Comparison of ENCODE assay signal across 24 mouse cellular contexts in the genomic region with DNA sequence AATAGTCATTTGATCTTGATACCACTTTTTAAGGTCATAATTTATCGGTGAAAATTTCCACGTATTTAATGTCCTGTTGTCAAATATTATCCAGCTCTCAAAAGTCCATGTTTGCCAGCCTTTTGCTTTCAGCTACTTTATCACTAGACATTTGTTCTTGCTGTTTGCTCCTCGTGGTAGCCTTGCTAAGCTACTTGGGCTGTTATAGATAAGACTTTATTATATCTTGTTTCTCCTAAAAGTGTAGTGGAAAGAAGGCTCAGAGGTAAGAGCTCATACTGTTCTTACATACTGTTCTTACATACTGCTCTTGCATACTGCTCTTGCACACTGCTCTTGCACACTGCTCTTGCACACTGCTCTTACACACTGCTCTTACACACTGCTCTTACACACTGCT.
DNase-seq lines count a peak whose midpoint lies in the region; ATAC-seq and TF ChIP-seq lines count a peak whose summit lies in the region.
"Had no signal": no experiment of that assay in that cellular context is flagged by ENCODE, and none has a peak within 500 bp of the region (broad histone marks: within the 10 kb centered on the region; RNA-seq: fewer than 3 reads in every experiment).

No protein-coding gene starts in this region.

- H3K4me3 ChIP-seq in intestine, embryonic 15.5 days (replicated peaks) = no peak overlapping the region
- H3K4me3 ChIP-seq in intestine, embryonic 16.5 days (ENCODE audit: low read length) = no peak overlapping the region
- H3K4me3 ChIP-seq in stomach, embryonic 15.5 days (replicated peaks) = no peak overlapping the region
- no peak overlapping the region for H3K4me3 ChIP-seq in stomach, postnatal 0 days (ENCODE audit: low read depth, low read length)
- H3K4me3 ChIP-seq: embryonic facial prominence, embryonic 13.5 days; embryonic facial prominence, embryonic 15.5 days; erythroblast, embryonic 14.5 days; forebrain, embryonic 10.5 days; forebrain, embryonic 12.5 days had no signal

- H3K36me3 ChIP-seq in intestine, embryonic 15.5 days = no peaks in the 10 kb centered on the region
- H3K36me3 ChIP-seq in intestine, embryonic 16.5 days (ENCODE audit: control insufficient read depth, insufficient read depth, low read length) = no peaks in the 10 kb centered on the region
- no peaks in the 10 kb centered on the region for H3K36me3 ChIP-seq in stomach, embryonic 15.5 days
- H3K36me3 ChIP-seq in stomach, postnatal 0 days (ENCODE audit: control insufficient read depth, insufficient read depth, low read length) = no peaks in the 10 kb centered on the region
- H3K36me3 ChIP-seq: embryonic facial prominence, embryonic 13.5 days; embryonic facial prominence, embryonic 15.5 days; forebrain, embryonic 10.5 days; forebrain, embryonic 12.5 days had no signal

- no peaks in the 10 kb centered on the region for H3K27me3 ChIP-seq in intestine, embryonic 15.5 days (replicated peaks)
- H3K27me3 ChIP-seq in intestine, embryonic 16.5 days (replicated peaks; ENCODE audit: control insufficient read depth, insufficient read depth, low read length) = no peaks in the 10 kb centered on the region
- H3K27me3 ChIP-seq in stomach, embryonic 15.5 days (replicated peaks) = no peaks in the 10 kb centered on the region
- H3K27me3 ChIP-seq in stomach, postnatal 0 days (ENCODE audit: control insufficient read depth, insufficient read depth, low read length) = no peaks in the 10 kb centered on the region
- H3K27me3 ChIP-seq: embryonic facial prominence, embryonic 13.5 days; embryonic facial prominence, embryonic 15.5 days; forebrain, embryonic 12.5 days had no signal

- no peak for TF ChIP-seq CTCF in stomach, postnatal 0 days (IDR thresholded peaks at IDR 0.05; ENCODE audit: low read depth)

- ATAC-seq in intestine, embryonic 15.5 days = 0 out of 2 replicates have a peak, but pooled peaks have one; percentile 12
- 0 out of 2 replicates have a peak, but pooled peaks have one; percentile 40 for ATAC-seq in intestine, embryonic 16.5 days
- ATAC-seq in stomach, embryonic 15.5 days (ENCODE audit: insufficient read depth, low FRiP score, low read depth) = peak; percentile 78
- ATAC-seq in stomach, postnatal 0 days (ENCODE audit: low FRiP score, low TSS enrichment) = 0 out of 2 replicates have a peak, but pooled peaks have one; percentile 42
- ATAC-seq: activated CD4-positive, CD25-positive, alpha-beta regulatory T cell, adult 4 months; forebrain, embryonic 14.5 days; forebrain, embryonic 16.5 days had no signal

- H3K4me2 ChIP-seq in intestine, embryonic 15.5 days (replicated peaks) = no peak overlapping the region
- no peak overlapping the region for H3K4me2 ChIP-seq in intestine, embryonic 16.5 days (ENCODE audit: low read depth, low read length)
- H3K4me2 ChIP-seq in stomach, embryonic 15.5 days = no peak overlapping the region
- no peak overlapping the region for H3K4me2 ChIP-seq in stomach, postnatal 0 days (replicated peaks; ENCODE audit: low read depth)
- H3K4me2 ChIP-seq: embryonic facial prominence, embryonic 13.5 days; embryonic facial prominence, embryonic 15.5 days; forebrain, embryonic 12.5 days had no signal

- H3K9ac ChIP-seq in intestine, embryonic 15.5 days = no peak overlapping the region
- no peak overlapping the region for H3K9ac ChIP-seq in intestine, embryonic 16.5 days (ENCODE audit: low read depth, low read length)
- H3K9ac ChIP-seq in stomach, embryonic 15.5 days = no peak overlapping the region
- H3K9ac ChIP-seq in stomach, postnatal 0 days (ENCODE audit: low read length) = no peak overlapping the region
- H3K9ac ChIP-seq: embryonic facial prominence, embryonic 13.5 days; embryonic facial prominence, embryonic 15.5 days; forebrain, embryonic 12.5 days had no signal

- H3K4me1 ChIP-seq in intestine, embryonic 15.5 days (replicated peaks) = no peaks in the 10 kb centered on the region
- no peaks in the 10 kb centered on the region for H3K4me1 ChIP-seq in intestine, embryonic 16.5 days (ENCODE audit: control insufficient read depth, insufficient read depth, low read length)
- no peaks in the 10 kb centered on the region for H3K4me1 ChIP-seq in stomach, embryonic 15.5 days
- no peaks in the 10 kb centered on the region for H3K4me1 ChIP-seq in stomach, postnatal 0 days (replicated peaks; ENCODE audit: control insufficient read depth, insufficient read depth)
- H3K4me1 ChIP-seq: embryonic facial prominence, embryonic 15.5 days; forebrain, embryonic 12.5 days had no signal

- DNase-seq in stomach, postnatal 0 days (ENCODE audit: low spot score) = no peak
- no peak for DNase-seq in T-cell, adult 2 months (ENCODE audit: low spot score)
- no peak for DNase-seq in urinary bladder, postnatal 14 days (ENCODE audit: low spot score)
- DNase-seq in testis, postnatal 14 days (ENCODE audit: low spot score) = no peak
- DNase-seq: adrenal gland, adult 8-10 months; adrenal gland, postnatal 14 days; cerebellum, adult 11 months; cerebellum, adult 18-20 months; cerebellum, adult 8-10 months; cerebellum, adult 9-11 months; cerebellum, postnatal 14 days; cerebellum, postnatal 36 days; embryo, embryonic 11 days had no signal

- no peak for TF ChIP-seq EP300 in stomach, postnatal 0 days (optimal IDR thresholded peaks at IDR 0.05)

- H3K9me3 ChIP-seq in intestine, embryonic 15.5 days = no peaks in the 10 kb centered on the region
- H3K9me3 ChIP-seq in intestine, embryonic 16.5 days (ENCODE audit: control insufficient read depth, low read length) = no peaks in the 10 kb centered on the region
- H3K9me3 ChIP-seq in stomach, embryonic 15.5 days = no peaks in the 10 kb centered on the region
- H3K9me3 ChIP-seq in stomach, postnatal 0 days (ENCODE audit: control insufficient read depth, low read length) = no peaks in the 10 kb centered on the region
- H3K9me3 ChIP-seq: embryonic facial prominence, embryonic 13.5 days; embryonic facial prominence, embryonic 15.5 days; forebrain, embryonic 10.5 days; forebrain, embryonic 12.5 days had no signal

- WGBS in intestine, embryonic 15.5 days = 48% methylated on average over 3 of the region's 3 CpGs
- WGBS in intestine, embryonic 16.5 days = 57% methylated on average over 3 of the region's 3 CpGs
- WGBS in stomach, embryonic 15.5 days = 55% methylated on average over 3 of the region's 3 CpGs
- 47% methylated on average over 3 of the region's 3 CpGs for WGBS in stomach, postnatal 0 days

- no peak overlapping the region for H3K27ac ChIP-seq in intestine, embryonic 15.5 days
- H3K27ac ChIP-seq in intestine, embryonic 16.5 days (ENCODE audit: low read length) = no peak overlapping the region
- H3K27ac ChIP-seq in stomach, embryonic 15.5 days = no peak overlapping the region
- H3K27ac ChIP-seq in stomach, postnatal 0 days (replicated peaks) = no peak overlapping the region
- H3K27ac ChIP-seq: embryonic facial prominence, embryonic 13.5 days; embryonic facial prominence, embryonic 15.5 days; forebrain, embryonic 10.5 days; forebrain, embryonic 12.5 days had no signal

Comparison
In these comparisons a context has a peak if more than half of its experiments do, and no peak if none do; other contexts are left out.
1. ATAC-seq: peak in every context shown above with its lines; median percentile 78 in stomach, embryonic 15.5 days; 42 in stomach, postnatal 0 days; 40 in intestine, embryonic 16.5 days; 12 in intestine, embryonic 15.5 days.